Mouse (Mus musculus): ENCODE results near the gene Akr1a1.

- TF ChIP-seq CTCF (IDR thresholded peaks at IDR 0.05), result no peak
- TF ChIP-seq EP300 (IDR thresholded peaks at IDR 0.05), result no peak
Measured at GRCm38 (mm10) chr4:116677808-116678207, 26.3 kb upstream of the Akr1a1 start.
